Mouse (Mus musculus) spleen, embryonic (tissue): ENCODE measurements at regions not wholly inside any gene's neighbourhood (a gene's known extent, or its start where the extent isn't known, plus 50 kb on each side); places are given as distances from the start of the nearest gene placed in this dataset.

Source experiments
- CTCF ChIA-PET: fragments of 350-600 bp; sonication (Branson Sonifier 250); formaldehyde crosslinking; loops from one replicate; lab custom pipeline; 2022; lab: Charles Lee

DNA sequence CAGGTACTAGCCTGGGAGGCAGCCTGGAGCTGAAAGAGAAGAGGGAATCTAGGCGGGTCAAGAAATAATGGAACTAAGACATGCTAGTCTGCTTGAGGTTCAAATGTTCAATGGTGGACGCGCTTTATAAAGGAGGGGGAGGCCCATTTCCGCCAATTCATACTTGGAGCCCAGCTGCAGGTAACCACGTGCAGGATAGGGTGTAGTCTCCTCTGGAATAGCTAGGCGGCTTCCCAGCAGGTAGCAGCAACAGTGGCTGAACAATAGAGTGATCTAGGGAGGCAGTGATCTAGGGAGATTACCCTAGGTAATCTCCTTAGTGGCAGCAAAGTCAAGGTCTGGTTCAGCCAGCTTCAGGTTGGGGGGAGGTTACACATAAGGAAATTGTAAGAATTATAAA lies 134.6 kb downstream of the Sh2d4b start:
- CTCF ChIA-PET: no interaction called here

GRCm38 (mm10) chr14:40740541-40740940 lies 152.5 kb downstream of the Sh2d4b start:
- CTCF ChIA-PET: no interaction called here

DNA sequence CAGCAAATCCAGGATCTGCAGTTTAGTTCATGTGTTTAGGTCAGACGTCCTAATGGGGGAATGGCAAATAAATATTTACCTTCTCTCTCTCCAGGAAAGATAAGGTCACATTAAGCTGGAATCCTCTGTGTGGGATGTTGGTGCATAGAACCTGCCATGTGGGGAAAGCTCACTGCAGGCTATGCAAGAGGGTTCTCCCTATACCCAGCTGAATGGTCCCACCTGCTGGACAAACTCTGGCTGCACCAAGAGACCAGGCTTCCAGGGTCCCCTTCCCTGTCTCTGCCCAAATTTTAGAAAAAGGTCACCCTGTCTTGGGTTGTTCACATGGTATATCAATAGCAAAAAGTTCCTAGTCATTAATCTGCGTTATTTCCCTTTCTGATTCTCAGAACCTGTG lies 161.2 kb downstream of the Sh2d4b start:
- CTCF ChIA-PET: no interaction called here

DNA sequence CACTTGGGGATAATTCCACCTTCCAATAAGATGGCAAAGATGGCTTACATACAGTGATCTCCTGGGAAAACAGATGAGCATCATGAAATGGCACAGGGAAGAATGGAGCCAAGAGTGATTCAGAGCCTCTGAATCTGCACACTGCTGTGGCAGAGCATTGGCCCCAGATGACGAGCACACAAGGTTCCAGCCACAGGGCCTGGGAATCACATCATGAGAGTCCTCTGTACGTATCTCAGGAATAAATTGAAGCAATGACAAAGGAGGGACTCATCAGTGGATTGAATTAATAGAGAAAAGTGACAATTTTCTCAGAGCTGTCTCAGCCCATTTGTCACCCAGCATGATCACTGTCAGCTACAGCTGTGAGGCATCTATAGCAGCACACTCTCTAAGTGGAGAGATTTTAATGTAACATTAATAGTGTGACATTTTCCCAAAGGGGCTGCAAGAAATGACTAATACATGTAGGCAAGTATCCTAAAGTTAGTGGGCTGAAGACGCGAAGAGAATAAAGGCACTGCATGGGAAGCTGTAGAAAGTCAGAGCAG lies 184.0 kb downstream of the Sh2d4b start:
- CTCF ChIA-PET: interaction anchor here (0.7 kb wide), 1 partner anchor 156 kb away, joined by 3 read pairs; no protein-coding TSS in a partner anchor

DNA sequence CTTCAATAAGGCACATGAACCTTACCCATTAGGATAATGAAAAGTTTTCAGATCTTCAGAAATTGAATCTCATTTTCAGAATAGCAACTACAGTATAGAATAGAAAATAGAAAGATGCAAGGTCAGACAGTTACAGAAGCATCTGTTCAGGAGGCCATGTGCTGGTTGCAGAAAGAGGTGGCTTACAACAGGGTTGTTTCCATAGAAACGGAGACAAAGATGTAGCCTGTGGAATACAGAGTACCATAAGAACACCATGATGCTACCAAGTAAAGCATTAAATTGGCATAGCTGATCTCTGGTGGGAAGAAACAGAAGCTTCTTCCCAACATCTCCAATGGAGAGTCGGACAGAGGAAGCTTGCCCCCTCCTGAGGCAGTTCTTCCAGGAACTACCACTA lies 185.6 kb downstream of the Sh2d4b start:
- CTCF ChIA-PET: no interaction called here

DNA sequence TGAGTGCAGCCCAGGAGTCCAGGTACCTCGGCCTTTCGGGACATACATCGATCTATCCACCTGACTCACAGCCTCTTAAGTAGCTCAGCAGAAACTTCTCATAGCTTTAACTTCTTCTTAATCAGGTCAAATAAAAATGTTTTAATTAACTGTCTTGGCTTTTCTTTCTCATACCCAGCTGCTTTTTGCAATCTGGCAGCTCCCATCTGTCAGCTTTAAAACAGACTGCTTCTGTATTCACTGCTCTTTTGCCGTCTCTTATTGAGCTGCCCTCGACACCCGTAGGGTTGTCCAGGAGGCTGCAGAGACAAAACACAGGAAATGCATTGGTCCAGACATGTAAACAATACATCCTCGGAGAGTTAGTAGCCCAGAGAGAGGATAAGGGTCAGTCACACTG lies 189.6 kb downstream of the Sh2d4b start:
- CTCF ChIA-PET: no interaction called here

GRCm38 (mm10) chr14:40681711-40682110 lies 211.4 kb downstream of the Sh2d4b start:
- CTCF ChIA-PET: no interaction called here

- CTCF ChIA-PET: no interaction called here
These were observed 239.5 kb downstream of the Sh2d4b start for GRCm38 (mm10) chr14:40653558-40653957.
